Mouse (Mus musculus): ENCODE results near the gene Baiap3. TPM values are rescaled to one million over a fixed set of nuclear protein-coding genes. Genes with fewer than 3 reads are reported as not detected.
A peak's percentile ranks its signal among the peaks of the same experiment; 100 is the strongest.

Gene Baiap3
- polyA plus RNA-seq, 1 experiment from 2014 or later, result 0.42 TPM

DNA sequence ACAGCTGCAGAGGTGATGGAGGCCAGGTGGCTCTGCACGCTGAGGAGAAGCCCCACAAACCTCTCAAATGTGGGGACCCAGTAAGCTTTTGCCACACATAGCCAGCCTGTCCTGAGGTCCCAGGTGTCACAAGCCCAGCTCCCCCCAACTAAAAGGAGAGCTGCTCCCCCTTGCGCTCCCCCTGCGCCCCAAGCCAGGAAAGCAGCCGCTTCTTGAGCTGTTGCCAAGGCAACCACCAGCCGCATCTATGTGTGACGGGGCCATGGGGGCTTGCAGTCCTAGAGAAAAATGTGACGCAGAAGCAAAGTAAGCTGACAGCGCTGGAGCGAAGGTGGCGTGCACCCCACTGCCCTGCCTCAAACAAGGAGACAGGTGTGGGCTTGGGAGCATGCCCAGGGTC is 2.4 kb downstream of the Baiap3 start:
- H3K9ac ChIP-seq (ENCODE audit: low read depth, low read length), result no peak overlapping the region

DNA sequence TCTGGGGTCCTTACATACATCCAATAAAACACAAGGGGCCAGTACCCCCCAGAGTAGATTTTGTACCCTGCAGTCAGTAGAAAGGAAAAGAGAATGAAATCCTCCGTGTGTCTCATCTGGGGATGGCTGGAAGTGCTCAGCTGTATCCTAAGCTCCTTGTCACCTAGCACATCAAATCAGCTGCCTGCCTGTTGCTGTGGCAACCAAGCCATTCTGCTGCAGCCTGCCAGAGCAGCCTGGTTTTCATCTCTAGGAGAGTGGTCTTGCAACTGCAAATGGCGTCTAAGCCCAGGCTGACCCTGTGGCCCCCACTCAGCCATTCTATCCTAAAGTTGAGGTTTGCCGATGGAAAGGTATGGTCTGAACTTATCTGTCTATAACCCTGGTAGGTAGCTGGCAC is 3.5 kb downstream of the Baiap3 start:
- Histone ChIP-seq H3K4me3 (ENCODE audit: low read depth, low read length) (no peak overlapping the region), H3K4me2 (ENCODE audit: low read depth, low read length) (no peak overlapping the region), H3K27me3 (replicated peaks; ENCODE audit: control insufficient read depth, insufficient read depth, low read length) (peaks cover 25% of the 10 kb centered on the region), H3K4me1 (ENCODE audit: control insufficient read depth, insufficient read depth, low read length) (peaks cover 9% of the 10 kb centered on the region; the same call in 1 of the 2 replicates), H3K36me3 (ENCODE audit: control insufficient read depth, insufficient read depth, low read length) (no peaks in the 10 kb centered on the region), H3K9ac (ENCODE audit: low read depth, low read length) (no peak overlapping the region), H3K27ac (replicated peaks; ENCODE audit: low read depth, low read length) (no peak overlapping the region), H3K9me3 (ENCODE audit: control insufficient read depth, low read length) (no peaks in the 10 kb centered on the region)
- ATAC-seq (ENCODE audit: low read depth) (no peak), DNase-seq (ENCODE audit: low spot score) (no peak)
- WGBS, result 38% methylated on average over 3 of the region's 3 CpGs

More for the DNA sequence above, 2.4 kb downstream of the Baiap3 start:
- H3K9me3 ChIP-seq (ENCODE audit: control insufficient read depth, low read length), result no peaks in the 10 kb centered on the region
- no peak for DNase-seq (ENCODE audit: low spot score)
- peaks cover 7% of the 10 kb centered on the region; the same call in 1 of the 2 replicates for H3K36me3 ChIP-seq (ENCODE audit: control insufficient read depth, insufficient read depth, low read length)
- ATAC-seq (ENCODE audit: low read depth), result no peak
- H3K4me2 ChIP-seq (ENCODE audit: low read depth, low read length), result no peak overlapping the region
- H3K27me3 ChIP-seq (replicated peaks; ENCODE audit: control insufficient read depth, insufficient read depth, low read length), result peaks cover 25% of the 10 kb centered on the region
- WGBS, result 21% methylated on average over 10 of the region's 10 CpGs
- H3K4me1 ChIP-seq (ENCODE audit: control insufficient read depth, insufficient read depth, low read length), result peaks cover 9% of the 10 kb centered on the region; the same call in 1 of the 2 replicates
- no peak overlapping the region for H3K4me3 ChIP-seq (ENCODE audit: low read depth, low read length)
- H3K27ac ChIP-seq (replicated peaks; ENCODE audit: low read depth, low read length), result no peak overlapping the region

DNA sequence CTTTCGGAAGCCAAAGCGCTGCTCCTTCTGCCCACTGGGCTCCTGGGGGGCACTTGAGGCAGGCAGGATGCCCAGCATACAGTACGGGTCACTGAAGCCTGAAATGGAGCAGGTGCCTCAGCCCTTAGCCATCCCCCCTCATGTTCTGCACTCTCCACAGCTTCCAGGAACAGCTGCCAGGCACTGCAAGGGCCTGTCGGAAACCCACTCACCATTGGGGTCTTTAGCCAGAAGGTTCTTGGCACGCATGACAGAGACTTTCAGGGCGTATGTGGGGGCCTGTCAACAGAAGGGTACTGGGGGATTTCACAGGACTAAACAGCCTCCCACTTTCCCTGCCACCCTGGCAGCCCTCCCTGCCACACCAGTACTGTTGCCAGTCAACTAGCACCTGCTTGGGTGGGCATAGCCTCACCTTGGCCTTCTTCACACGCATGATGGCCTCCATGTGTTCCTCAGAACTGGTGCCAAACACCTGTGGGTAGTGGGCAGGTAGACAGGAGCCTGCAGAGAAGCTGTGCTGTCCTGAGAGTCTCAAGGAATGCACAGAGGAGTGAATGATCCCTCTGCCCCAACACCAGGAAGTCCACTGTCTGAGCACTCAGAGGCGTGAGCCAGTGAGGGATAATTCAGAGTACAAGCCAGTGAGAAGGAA is 5.9 kb downstream of the Baiap3 start:
- Histone ChIP-seq H3K27ac (replicated peaks; ENCODE audit: low read depth, low read length) (no peak overlapping the region), H3K4me1 (ENCODE audit: control insufficient read depth, insufficient read depth, low read length) (no peaks in the 10 kb centered on the region), H3K4me2 (ENCODE audit: low read depth, low read length) (no peak overlapping the region), H3K9ac (ENCODE audit: low read depth, low read length) (no peak overlapping the region), H3K9me3 (ENCODE audit: control insufficient read depth, low read length) (no peaks in the 10 kb centered on the region), H3K27me3 (replicated peaks; ENCODE audit: control insufficient read depth, insufficient read depth, low read length) (peaks cover 14% of the 10 kb centered on the region), H3K4me3 (ENCODE audit: low read depth, low read length) (no peak overlapping the region), H3K36me3 (ENCODE audit: control insufficient read depth, insufficient read depth, low read length) (no peaks in the 10 kb centered on the region)
- DNase-seq (ENCODE audit: low spot score) (no peak), ATAC-seq (ENCODE audit: low read depth) (no peak)
- 77% methylated on average over 7 of the region's 8 CpGs for WGBS

DNA sequence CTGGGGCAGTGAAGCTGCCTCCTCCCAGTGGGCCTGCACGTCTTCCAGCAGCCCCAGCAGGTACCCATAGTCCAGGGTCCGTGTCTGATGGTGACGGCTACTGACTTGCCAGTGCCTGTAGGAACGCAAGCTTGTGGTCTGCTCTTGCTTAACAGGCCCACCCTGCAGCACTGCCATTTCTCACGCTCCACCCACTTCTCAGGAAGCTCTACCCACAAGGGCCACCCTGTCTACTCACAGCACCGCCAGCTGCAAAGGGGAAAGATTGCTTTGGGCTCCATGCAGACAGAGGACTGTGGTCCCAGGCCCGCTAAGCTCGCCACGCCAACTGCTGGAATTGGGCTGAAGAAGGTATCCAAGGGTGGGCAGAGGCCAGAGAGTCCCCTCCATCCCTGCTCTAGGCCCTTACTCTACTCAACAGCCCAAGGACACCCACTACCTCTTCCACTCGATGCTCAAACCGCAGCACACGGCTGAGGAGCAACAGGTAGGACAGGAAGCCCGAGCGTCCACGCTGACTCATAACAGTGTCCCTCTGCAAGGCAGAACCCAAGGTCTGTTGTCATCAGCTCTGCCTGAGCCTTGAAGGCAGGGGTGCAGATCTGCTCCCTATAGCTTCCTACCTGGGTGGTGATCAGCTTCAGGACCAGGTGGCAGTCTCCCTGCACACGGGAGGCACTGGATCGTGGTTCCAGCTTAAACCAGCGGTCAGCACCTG is 8.0 kb downstream of the Baiap3 start:
- no peak overlapping the region for H3K4me3 ChIP-seq (ENCODE audit: low read depth, low read length)
- no peak for ATAC-seq (ENCODE audit: low read depth)

DNA sequence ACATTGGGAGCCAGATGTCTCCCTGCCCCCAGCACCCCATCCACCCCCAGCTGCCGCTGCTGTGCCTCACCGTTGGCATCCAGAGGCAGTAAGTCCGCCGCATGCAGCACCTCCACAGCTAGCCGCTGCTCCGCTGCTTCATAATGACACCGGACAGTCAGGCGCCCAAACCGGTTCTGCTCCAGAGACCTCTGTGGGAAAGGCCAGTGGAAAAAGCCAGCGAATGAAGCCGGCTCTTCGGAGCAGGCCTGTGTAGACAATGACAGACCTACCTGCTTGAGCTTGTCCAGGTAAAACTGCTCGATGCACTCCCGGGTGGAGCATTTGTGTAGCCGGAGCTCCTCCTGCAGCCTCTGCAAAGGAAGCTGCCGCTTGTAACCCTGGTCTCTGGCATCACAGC is 11.9 kb downstream of the Baiap3 start:
- H3K36me3 ChIP-seq (ENCODE audit: control insufficient read depth, insufficient read depth, low read length), result peaks cover 36% of the 10 kb centered on the region
- no peaks in the 10 kb centered on the region for H3K9me3 ChIP-seq (ENCODE audit: control insufficient read depth, low read length)
- no peaks in the 10 kb centered on the region for H3K27me3 ChIP-seq (replicated peaks; ENCODE audit: control insufficient read depth, insufficient read depth, low read length)
- 86% methylated on average over 16 of the region's 16 CpGs for WGBS
- no peak overlapping the region for H3K4me3 ChIP-seq (ENCODE audit: low read depth, low read length)
- no peak overlapping the region for H3K27ac ChIP-seq (replicated peaks; ENCODE audit: low read depth, low read length)
- no peak overlapping the region for H3K9ac ChIP-seq (ENCODE audit: low read depth, low read length)
- H3K4me2 ChIP-seq (ENCODE audit: low read depth, low read length), result no peak overlapping the region
- DNase-seq (ENCODE audit: low spot score) (no peak), ATAC-seq (ENCODE audit: low read depth) (no peak)
- peaks cover 11% of the 10 kb centered on the region; the same call in 1 of the 2 replicates for H3K4me1 ChIP-seq (ENCODE audit: control insufficient read depth, insufficient read depth, low read length)

More for the DNA sequence above, 8.0 kb downstream of the Baiap3 start:
- Histone ChIP-seq H3K36me3 (ENCODE audit: control insufficient read depth, insufficient read depth, low read length) (peaks cover 17% of the 10 kb centered on the region), H3K4me1 (ENCODE audit: control insufficient read depth, insufficient read depth, low read length) (no peaks in the 10 kb centered on the region), H3K9me3 (ENCODE audit: control insufficient read depth, low read length) (no peaks in the 10 kb centered on the region), H3K9ac (ENCODE audit: low read depth, low read length) (no peak overlapping the region), H3K27ac (replicated peaks; ENCODE audit: low read depth, low read length) (no peak overlapping the region), H3K4me2 (ENCODE audit: low read depth, low read length) (no peak overlapping the region), H3K27me3 (replicated peaks; ENCODE audit: control insufficient read depth, insufficient read depth, low read length) (no peaks in the 10 kb centered on the region)
- no peak for DNase-seq (ENCODE audit: low spot score)
- WGBS, result 74% methylated on average over 18 of the region's 18 CpGs

DNA sequence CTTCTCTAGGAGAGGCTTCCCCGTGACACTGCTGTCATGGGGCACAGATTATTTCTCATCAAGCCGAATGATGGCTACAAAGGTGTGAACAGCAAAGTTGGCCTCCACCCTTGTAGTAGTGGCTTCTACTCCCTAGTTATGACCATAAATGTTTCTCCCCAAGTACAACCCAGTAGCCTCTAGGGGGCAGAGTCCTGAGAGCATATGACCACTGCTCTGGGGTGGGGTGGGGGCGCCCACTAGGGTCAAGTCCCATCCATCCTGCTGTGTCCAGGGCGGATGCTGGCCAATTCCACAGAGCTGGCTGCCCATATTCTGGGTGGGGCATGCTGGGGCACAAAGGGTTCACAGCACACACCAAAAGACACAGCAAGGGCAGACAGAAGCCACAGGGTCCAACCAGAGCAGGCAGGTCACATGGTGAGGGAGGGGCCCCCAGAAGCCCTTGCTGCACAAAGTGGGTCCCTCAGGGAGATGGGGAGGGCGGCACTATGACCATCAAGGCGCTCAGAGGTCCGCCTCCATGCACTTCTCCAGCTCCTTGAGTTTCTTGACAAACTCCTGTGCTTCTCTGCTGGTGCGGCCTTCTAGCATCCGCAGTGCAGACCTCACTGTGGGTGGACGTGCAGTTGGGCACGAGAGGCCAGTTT is 12.9 kb downstream of the Baiap3 start:
- H3K4me2 ChIP-seq (ENCODE audit: low read depth, low read length), result no peak overlapping the region
- H3K9me3 ChIP-seq (ENCODE audit: control insufficient read depth, low read length), result no peaks in the 10 kb centered on the region

DNA sequence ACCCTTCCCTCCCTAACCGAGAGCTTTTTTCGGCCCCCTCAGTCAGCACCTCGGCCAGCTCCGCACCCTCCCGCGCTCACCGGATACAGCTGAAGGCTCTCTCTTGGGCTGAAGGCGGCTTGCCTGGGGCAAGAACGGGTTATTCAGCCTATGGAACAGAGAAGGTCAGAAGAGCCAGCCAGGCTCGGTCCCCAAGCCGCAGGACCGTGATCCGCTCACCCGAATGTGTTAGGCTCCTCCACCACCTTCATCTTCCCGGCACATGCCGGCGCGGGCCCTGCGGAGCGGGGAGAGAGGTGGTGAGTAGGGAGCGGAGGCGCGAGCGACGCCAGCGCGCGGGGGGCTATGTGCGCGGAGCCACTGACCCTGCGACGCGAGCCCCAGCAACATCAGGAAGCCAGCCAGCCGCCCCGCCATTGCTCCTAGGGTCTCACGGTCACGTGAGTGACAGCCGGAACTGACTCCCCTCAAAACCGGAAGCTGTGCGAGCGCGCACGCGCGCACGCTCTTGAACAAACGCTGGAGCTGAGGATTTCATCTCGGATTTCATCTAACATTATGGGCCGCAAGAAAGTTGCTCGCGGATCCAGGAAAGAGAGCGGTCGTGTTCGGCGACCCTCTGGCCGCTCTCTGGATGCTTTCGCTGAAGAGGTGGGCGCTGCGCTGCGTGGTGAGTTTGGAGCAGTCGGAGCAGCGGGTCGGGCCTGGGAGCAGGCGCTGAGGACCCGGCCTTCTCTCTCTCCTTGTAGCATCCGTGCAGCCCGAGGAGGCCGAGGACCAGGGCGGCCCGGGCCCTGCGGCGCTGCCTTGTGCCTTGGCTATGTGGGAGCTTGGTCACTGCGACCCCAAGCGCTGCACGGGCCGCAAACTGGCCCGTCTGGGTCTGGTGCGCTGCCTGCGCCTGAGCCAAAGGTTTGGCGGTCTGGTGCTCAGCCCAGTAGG is 16.2 kb downstream of the Baiap3 start, which contains the start of the genes Gnptg and Tsr3:
Gene Gnptg, minus strand, starts transcription at position 430 of the 942 bp plus-strand sequence.
Gene Tsr3, plus strand, starts transcription at position 476 of the 942 bp plus-strand sequence.
- under 1% methylated on average over 73 of the region's 80 CpGs for WGBS
- Histone ChIP-seq H3K4me2 (ENCODE audit: low read depth, low read length) (peak within 1 kb of the TSS; percentile 69), H3K27me3 (replicated peaks; ENCODE audit: control insufficient read depth, insufficient read depth, low read length) (no peaks in the 10 kb centered on the region), H3K36me3 (ENCODE audit: control insufficient read depth, insufficient read depth, low read length) (peaks cover 51% of the 10 kb centered on the region), H3K9me3 (ENCODE audit: control insufficient read depth, low read length) (no peaks in the 10 kb centered on the region), H3K4me1 (ENCODE audit: control insufficient read depth, insufficient read depth, low read length) (peaks cover 15% of the 10 kb centered on the region; the same call in 1 of the 2 replicates), H3K27ac (replicated peaks; ENCODE audit: low read depth, low read length) (peak within 1 kb of the TSS; percentile 89), H3K9ac (ENCODE audit: low read depth, low read length) (peak within 1 kb of the TSS; percentile 91), H3K4me3 (ENCODE audit: low read depth, low read length) (peak within 1 kb of the TSS; percentile 97)
- DNase-seq (ENCODE audit: low spot score) (peak; percentile 96), ATAC-seq (ENCODE audit: low read depth) (peak; percentile 92)

More for the DNA sequence above, 12.9 kb downstream of the Baiap3 start:
- Histone ChIP-seq H3K36me3 (ENCODE audit: control insufficient read depth, insufficient read depth, low read length) (peaks cover 36% of the 10 kb centered on the region), H3K27ac (replicated peaks; ENCODE audit: low read depth, low read length) (no peak overlapping the region), H3K27me3 (replicated peaks; ENCODE audit: control insufficient read depth, insufficient read depth, low read length) (no peaks in the 10 kb centered on the region), H3K9ac (ENCODE audit: low read depth, low read length) (no peak overlapping the region), H3K4me1 (ENCODE audit: control insufficient read depth, insufficient read depth, low read length) (peaks cover 15% of the 10 kb centered on the region; the same call in 1 of the 2 replicates), H3K4me3 (ENCODE audit: low read depth, low read length) (no peak overlapping the region)
- DNase-seq (ENCODE audit: low spot score) (no peak), ATAC-seq (ENCODE audit: low read depth) (no peak)
- WGBS, result 91% methylated on average over 11 of the region's 11 CpGs

DNA sequence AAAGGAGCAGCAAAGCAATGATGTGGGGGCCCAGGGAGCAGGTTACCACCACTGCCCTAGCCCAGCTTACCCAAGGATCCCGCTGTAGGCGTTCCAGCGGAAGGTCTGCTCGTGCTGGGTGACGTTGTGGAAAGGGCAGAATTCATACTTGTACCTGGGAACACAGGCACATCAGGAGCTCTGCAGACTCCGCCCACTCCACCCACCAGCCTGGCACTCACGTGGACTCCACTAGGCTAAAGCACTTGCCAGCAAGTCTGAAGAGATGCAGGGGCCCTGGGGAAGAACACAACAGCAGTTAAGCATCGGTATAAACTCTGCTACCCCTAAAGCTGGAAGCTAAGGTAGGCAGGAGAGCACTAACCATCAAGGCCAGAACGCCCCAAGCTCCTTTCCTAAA is 20.5 kb downstream of the Baiap3 start:
- ATAC-seq (ENCODE audit: low read depth), result no peak
- Histone ChIP-seq H3K36me3 (ENCODE audit: control insufficient read depth, insufficient read depth, low read length) (peaks cover 32% of the 10 kb centered on the region), H3K9me3 (ENCODE audit: control insufficient read depth, low read length) (no peaks in the 10 kb centered on the region), H3K4me1 (ENCODE audit: control insufficient read depth, insufficient read depth, low read length) (0 out of 2 replicates have a peak, but pooled peaks cover 6% of the 10 kb centered on the region), H3K9ac (ENCODE audit: low read depth, low read length) (no peak overlapping the region), H3K4me2 (ENCODE audit: low read depth, low read length) (no peak overlapping the region), H3K4me3 (ENCODE audit: low read depth, low read length) (no peak overlapping the region), H3K27ac (replicated peaks; ENCODE audit: low read depth, low read length) (no peak overlapping the region), H3K27me3 (replicated peaks; ENCODE audit: control insufficient read depth, insufficient read depth, low read length) (no peaks in the 10 kb centered on the region)
- no peak for DNase-seq (ENCODE audit: low spot score)
- 89% methylated on average over 9 of the region's 9 CpGs for WGBS

Measured in embryonic facial prominence, embryonic 14.5 days (tissue).